In genomic region chr2:113216105-113216745, GRCm38 (mm10) we compare ENCODE assay signal across 8 mouse cellular contexts. TPM values are rescaled to one million over a fixed set of nuclear protein-coding genes. Genes with fewer than 3 reads are reported as not detected.
DNase-seq lines count a peak whose midpoint lies in the region; ATAC-seq and TF ChIP-seq lines count a peak whose summit lies in the region.

No protein-coding gene starts in this region.

- peak; percentile 15; the same call in 1 of the 2 replicates for ATAC-seq in hindbrain, embryonic 16.5 days
- ATAC-seq in neural tube, embryonic 12.5 days (ENCODE audit: low FRiP score, low read depth): no peak; the same call in 1 of the 2 replicates

- H3K4me3 ChIP-seq in left cerebral cortex, adult 2 months: peak overlapping the region; percentile 65
- H3K4me3 ChIP-seq in hindbrain, embryonic 16.5 days (ENCODE audit: low read length): peak overlapping the region; percentile 67
- peak overlapping the region; percentile 46 for H3K4me3 ChIP-seq in neural tube, embryonic 12.5 days

- H3K4me2 ChIP-seq in hindbrain, embryonic 16.5 days (ENCODE audit: low read length): peak overlapping the region; percentile 62
- peak overlapping the region; percentile 79 for H3K4me2 ChIP-seq in neural tube, embryonic 12.5 days (replicated peaks)

- TF ChIP-seq CTCF in left cerebral cortex, adult 2 months (IDR thresholded peaks at IDR 0.05): no peak

- H3K9ac ChIP-seq in hindbrain, embryonic 16.5 days (ENCODE audit: low read depth, low read length): peak overlapping the region; percentile 63
- H3K9ac ChIP-seq in neural tube, embryonic 12.5 days: peak overlapping the region; percentile 51

- peaks cover 5% of the 10 kb centered on the region; the same call in 1 of the 2 replicates for H3K4me1 ChIP-seq in hindbrain, embryonic 16.5 days (ENCODE audit: control insufficient read depth, insufficient read depth, low read depth, low read length)
- H3K4me1 ChIP-seq in neural tube, embryonic 12.5 days: peaks cover 5% of the 10 kb centered on the region; the same call in 1 of the 2 replicates

- DNase-seq in left cerebral cortex, adult 2 months (ENCODE audit: extremely low spot score in 1 of 2, low spot score in 2 of 2): peak; percentile 21 to 31
- DNase-seq in left cerebral cortex, adult 11 months (ENCODE audit: low spot score): no peak
- DNase-seq in embryo, embryonic 10.5 days (ENCODE audit: low spot score): peak; percentile 25
- DNase-seq in thymus, postnatal 25 days: no peak
- no peak for DNase-seq in ovary, postnatal 10 days (ENCODE audit: low spot score)
- DNase-seq in lung, postnatal 10 days: no peak

- WGBS in hindbrain, embryonic 16.5 days: 3% methylated on average over 23 of the region's 23 CpGs
- WGBS in neural tube, embryonic 12.5 days: 3% methylated on average over 23 of the region's 23 CpGs

- intact Hi-C loops in left cerebral cortex, adult 2 months (cut with DNase I): loop anchor here (5.0 kb wide), 3 partner anchors 269 to 414 kb away; no protein-coding TSS in a partner anchor

- H3K27me3 ChIP-seq in hindbrain, embryonic 16.5 days (replicated peaks; ENCODE audit: control insufficient read depth, insufficient read depth, low read length): no peaks in the 10 kb centered on the region
- H3K27me3 ChIP-seq in neural tube, embryonic 12.5 days (replicated peaks): peaks cover 24% of the 10 kb centered on the region

- no peaks in the 10 kb centered on the region for H3K9me3 ChIP-seq in hindbrain, embryonic 16.5 days (ENCODE audit: control insufficient read depth, low read length)
- H3K9me3 ChIP-seq in neural tube, embryonic 12.5 days: no peaks in the 10 kb centered on the region

- H3K27ac ChIP-seq in left cerebral cortex, adult 2 months: peak overlapping the region; percentile 82
- H3K27ac ChIP-seq in hindbrain, embryonic 16.5 days (ENCODE audit: low read depth, low read length): peak overlapping the region; percentile 85
- no peak overlapping the region for H3K27ac ChIP-seq in neural tube, embryonic 12.5 days

- no peaks in the 10 kb centered on the region for H3K36me3 ChIP-seq in hindbrain, embryonic 16.5 days (ENCODE audit: control insufficient read depth, insufficient read depth, low read length)
- H3K36me3 ChIP-seq in neural tube, embryonic 12.5 days: no peaks in the 10 kb centered on the region

RNA-seq across cellular contexts. Expression of gene Ryr3, which starts 0.7 kb away (rescaled TPM):
- 10 to 100 TPM; 26.3 to 33.7 TPM for total RNA-seq in left cerebral cortex, adult 2 months (2021)
- polyA plus RNA-seq in hindbrain, embryonic 16.5 days (2015; fragmentation: Nextera tagmentation; extraction: Ambion mirVana): 6.4 and 7.6 TPM in 2 replicates
- polyA plus RNA-seq in neural tube, embryonic 12.5 days (2016; fragmentation: Nextera tagmentation; extraction: Ambion mirVana): 0.95 and 1.4 TPM in 2 replicates

Comparison
In these comparisons a context has a peak if more than half of its experiments do, and no peak if none do; other contexts are left out.
1. DNase-seq: peak in left cerebral cortex, adult 2 months (2 of 2) and embryo, embryonic 10.5 days (single experiment); none in left cerebral cortex, adult 11 months (single experiment), thymus, postnatal 25 days (single experiment), ovary, postnatal 10 days (single experiment) and lung, postnatal 10 days (single experiment).
2. Peak in every context shown above with its lines, with median percentiles within 50 percentile points of each other: H3K4me3 ChIP-seq.